Mouse (Mus musculus) bone marrow macrophage, adult 2 months (primary cell): Measurements from ENCODE around the gene Srsf2.

Experiments used
- CTCF ChIP-seq: IDR thresholded peaks from 2 replicates; pipeline ENCODE4 v1.5.1; 2012; ENCODE audit warnings: low read depth, mild to moderate bottlenecking, low read length, moderate library complexity
- POLR2A ChIP-seq: IDR thresholded peaks from 2 replicates; pipeline ENCODE4 v1.6.1; 2012; ENCODE audit warnings: mild to moderate bottlenecking, low read depth, low read length, borderline replicate concordance

DNA sequence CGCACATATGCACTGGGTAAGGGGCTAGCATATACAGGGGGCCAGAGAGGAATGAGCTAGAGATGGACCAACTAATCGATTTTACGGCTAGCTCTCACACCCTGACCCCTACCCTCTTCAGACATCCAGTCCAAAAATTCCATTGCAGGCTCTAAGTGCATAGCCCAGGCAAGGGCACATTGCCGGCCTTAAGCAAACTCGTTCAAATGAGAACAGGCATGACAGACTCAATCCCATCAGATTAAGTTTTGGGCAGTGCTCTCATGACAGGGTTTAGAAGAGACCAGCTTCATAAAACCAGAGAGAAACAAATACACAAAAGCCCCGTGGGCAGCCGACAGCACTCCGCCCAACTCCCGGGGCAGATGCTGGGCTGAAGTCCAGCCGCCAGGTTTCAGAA is 30.7 kb downstream of the Srsf2 start:
- TF ChIP-seq CTCF (no peak), POLR2A (no peak)
